Mouse (Mus musculus): Measurements from ENCODE around the gene Mfap2.

Mfap2 gene

GRCm38 (mm10) chr4:140988706-140989290, 21.4 kb upstream of the Mfap2 start:
- DNase-seq = no peak

- no peak for DNase-seq
Observed at GRCm38 (mm10) chr4:140989447-140989846, 20.8 kb upstream of the Mfap2 start.

GRCm38 (mm10) chr4:140992215-140992614, 18.0 kb upstream of the Mfap2 start:
- peak; percentile 60 to 64 for DNase-seq

GRCm38 (mm10) chr4:140993846-140994245, 16.4 kb upstream of the Mfap2 start:
- no peak for DNase-seq

GRCm38 (mm10) chr4:140995811-140996210, 14.4 kb upstream of the Mfap2 start:
- no peak for DNase-seq

- DNase-seq = no peak
Observed at GRCm38 (mm10) chr4:140996812-140997211, 13.4 kb upstream of the Mfap2 start.

GRCm38 (mm10) chr4:141005983-141006382, 4.2 kb upstream of the Mfap2 start:
- peak; percentile 82 to 91 for DNase-seq

- peak in 1 of 2 experiments; percentile 62 for DNase-seq
Observed at GRCm38 (mm10) chr4:141008028-141008427, 2.2 kb upstream of the Mfap2 start.

DNA sequence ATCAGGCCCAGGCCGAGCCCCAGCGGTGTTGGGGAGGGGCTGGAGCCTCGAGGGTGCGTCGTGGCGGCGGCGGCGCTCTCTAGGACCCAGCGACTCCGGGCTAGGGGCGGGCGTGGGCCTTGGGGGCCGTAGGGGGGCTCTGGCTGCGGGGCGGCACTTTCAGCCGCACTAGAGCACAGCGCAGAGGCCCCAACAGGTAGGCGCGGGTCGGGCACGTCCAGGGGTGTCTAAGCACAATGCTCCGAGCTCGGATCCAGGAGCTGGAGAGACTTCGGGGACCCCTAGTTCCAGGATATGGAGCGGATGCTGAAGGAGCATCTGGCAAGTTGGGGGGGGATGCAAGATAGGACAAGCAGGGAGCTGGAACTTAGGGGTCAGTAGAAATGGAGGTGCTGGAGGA, 308 bp downstream of the Mfap2 start:
- no peak for DNase-seq

DNA sequence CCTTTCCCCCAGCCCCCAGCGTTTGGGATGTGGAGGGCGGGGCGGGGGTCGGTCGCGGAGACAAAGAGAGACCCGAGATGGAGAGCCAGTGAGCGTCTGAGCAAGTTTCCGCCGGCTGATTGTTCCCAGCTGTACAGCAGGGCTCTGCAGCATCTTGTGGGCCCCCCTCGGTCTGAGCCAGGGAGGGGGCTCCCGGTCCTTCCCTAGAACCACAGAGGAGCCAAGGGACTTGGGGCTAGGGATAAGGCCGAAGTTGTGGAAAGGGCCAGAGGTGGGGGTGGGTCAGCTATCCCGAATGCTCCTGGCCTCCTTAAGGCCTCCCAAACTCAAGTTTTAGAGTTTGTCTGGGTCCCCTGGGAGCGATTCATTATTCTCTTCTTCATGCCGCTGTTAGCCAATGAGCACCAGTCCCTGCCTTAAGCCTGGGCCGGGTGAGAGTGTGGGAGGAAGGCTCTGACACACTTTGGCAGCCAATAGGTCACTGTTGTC, 767 bp downstream of the Mfap2 start:
- no peak for DNase-seq

GRCm38 (mm10) chr4:141011556-141012328, 1.5 kb downstream of the Mfap2 start:
- peak; percentile 67 to 77 for DNase-seq

DNA sequence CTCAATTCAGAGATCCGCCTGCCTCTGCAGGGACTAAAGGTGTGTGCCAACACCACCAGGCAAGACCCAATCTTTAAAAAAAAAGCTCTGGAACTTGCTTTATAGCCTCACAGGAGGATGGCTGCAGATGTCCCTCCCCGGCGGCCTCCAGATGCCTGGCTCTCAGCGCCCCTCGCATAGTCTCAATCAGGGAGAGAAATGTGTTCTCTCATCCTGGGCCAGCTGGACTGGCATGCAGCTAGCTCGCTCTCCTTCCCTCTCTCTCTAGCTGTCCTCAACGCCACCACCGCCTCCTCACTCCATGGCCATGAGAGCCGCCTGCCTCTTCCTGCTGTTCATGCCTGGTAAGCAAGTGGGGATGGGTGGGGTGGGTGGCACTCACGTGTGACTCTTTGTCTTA, 2.3 kb downstream of the Mfap2 start:
- no peak for DNase-seq

DNA sequence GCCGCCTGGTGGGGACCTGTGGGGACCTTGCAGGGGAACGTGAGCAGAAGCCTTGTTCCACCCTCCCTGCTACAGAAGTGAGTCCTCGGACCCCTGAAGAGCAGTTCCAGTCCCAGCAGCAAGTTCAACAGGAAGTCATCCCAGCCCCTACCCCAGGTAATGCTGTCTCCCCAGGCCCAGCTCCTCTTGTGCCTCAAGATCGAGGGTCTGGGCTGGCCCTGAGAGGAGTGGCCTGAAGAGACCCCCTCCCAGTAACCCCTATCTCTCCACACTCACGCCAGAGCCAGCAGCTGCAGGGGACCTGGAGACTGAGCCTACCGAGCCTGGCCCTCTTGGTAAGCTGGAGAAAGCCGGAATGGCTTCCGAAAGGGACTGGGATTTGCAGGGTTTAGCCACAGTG, 3.9 kb downstream of the Mfap2 start:
- no peak for DNase-seq

GRCm38 (mm10) chr4:141014856-141015255, 4.6 kb downstream of the Mfap2 start:
- no peak for DNase-seq

- DNase-seq = no peak
Observed at GRCm38 (mm10) chr4:141015356-141015755, 5.1 kb downstream of the Mfap2 start.

DNA sequence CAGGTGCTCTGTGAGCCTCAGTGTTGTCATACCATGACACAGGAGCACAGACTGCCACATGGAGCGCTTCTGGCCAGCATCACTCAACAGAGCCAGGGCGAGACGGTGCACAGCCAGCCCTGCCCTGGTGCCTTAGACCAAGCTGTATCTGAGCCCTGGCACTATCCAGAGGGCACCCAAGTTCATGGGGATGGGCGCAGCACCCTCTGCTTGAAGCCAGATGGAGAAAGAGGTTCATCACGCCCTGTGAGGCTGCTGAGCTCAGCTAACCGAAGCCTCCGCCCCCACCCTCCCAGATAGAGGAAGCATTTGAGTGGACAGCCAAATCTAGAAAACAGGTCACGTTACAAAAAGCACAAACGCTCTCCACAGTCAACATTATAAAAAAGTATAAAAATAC, 6.1 kb downstream of the Mfap2 start:
- no peak for DNase-seq

DNA sequence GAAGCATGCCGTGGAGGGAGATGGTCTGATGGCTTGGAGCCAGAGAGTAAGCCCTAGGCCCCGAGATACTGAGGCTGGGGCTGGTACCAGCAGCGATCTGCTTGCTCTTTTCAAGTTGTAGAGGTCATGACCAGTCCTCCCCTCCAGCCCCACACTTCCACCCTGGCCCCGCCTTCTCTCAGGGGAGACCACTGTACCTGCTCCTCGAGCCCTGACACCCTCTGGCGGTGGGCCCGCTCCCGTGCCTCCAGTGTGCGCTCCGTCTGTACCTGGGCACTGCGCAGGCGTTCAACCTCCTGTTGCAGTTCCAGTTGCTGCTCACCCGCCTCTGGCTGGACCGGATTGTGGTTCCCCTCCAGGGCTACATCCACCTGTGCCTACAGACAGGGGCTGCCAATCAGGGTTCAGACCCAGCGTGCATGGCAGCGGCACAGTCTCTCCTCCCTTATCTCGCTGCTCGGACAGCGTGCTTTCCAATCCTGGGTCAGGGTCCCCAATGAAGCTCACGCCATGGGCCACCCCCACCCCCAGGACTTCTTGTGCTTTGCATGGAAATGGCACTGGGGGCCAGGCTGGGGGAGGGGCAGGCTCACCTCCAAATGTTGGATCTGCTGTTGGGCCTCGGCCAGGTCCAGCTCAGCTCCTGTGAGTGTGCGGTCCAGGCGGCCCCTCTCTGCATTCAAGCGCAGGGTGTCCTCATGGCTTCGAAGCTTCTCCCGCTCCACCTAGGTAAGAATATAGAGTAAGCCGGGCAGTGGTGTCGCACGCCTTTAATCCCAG, 7.6 kb downstream of the Mfap2 start:
- DNase-seq = no peak

- DNase-seq = no peak
Observed at GRCm38 (mm10) chr4:141020220-141020619, 10.0 kb downstream of the Mfap2 start.

DNA sequence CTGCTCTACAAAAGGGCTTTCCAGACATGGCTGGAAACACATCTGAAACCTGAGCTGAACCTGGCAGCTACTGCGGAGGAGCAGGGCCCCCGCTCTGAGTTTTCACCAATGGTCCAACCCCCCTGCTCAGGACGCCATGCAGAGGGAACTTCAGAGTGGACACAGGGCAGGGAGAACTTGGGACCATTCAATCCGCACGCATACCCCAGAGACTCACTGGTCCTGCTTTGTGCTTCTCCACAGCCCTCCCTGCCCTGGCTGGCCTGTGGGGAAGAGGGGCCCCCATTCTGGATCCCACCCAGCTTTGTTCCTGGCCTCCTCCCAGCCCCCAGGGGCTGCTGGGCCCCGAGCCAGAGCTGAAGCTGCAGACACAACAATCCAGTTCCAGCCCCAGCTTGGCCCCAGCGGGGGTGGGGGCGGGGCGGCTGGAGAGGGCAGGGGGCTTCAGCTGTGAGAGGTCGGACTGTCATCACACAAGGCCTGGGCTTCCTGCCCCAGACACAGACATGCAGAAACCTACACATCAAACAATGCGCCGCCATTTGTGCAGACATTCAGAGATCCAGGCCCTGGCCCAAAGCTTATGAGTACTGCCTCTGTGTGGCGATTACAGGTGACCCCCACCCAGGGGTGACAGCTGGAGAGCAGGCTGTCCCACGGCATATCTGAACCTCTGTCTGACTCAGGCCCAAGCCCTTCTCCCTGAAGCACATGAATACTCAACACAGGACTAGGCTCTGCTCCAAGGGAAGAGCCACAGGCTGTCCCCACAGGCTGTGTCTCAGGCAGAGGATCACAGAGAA, 10.8 kb downstream of the Mfap2 start:
- DNase-seq = peak; percentile 78 to 81

DNA sequence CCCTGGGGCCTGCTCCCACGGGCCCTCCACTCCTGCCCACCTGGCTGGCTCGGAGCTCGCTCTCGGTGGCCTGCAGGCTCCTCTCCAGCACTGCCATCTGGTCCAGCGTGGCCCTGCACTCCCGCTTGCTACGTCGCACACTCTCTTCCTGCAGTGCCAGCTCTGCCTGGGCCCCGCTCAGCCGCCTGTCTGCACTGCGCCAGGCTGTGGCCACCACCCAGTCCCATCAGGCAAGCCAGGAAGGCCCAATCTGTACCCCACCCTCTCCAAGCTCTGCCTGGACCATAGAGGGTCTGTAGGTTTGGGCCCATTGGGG, 11.4 kb downstream of the Mfap2 start:
- peak; percentile 59 to 70 for DNase-seq

GRCm38 (mm10) chr4:141024052-141024451, 13.8 kb downstream of the Mfap2 start:
- no peak for DNase-seq

DNA sequence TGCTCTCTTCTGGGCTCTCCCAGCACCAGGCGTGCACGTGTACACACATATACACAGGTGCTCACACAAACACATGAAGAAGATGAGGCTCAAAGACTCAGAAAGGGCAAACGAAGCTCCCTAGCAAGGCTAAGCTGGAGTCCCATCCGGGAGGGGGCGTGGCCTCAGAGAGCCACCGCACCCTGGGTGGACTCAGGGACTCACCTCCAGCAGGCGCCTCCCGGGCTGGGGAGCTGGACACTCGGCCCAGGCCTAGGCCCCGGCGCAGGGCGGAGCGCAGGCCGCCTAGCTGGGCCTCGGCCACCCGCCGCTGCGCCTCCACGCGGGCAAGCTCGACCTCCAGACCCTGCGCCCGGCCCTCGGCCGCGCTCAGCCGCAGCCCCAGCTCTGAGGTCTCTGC, 14.8 kb downstream of the Mfap2 start:
- no peak for DNase-seq

Data from cerebellum, postnatal 14 days (tissue).